Mouse (Mus musculus) ovary, postnatal 36 days (tissue): ENCODE measurements around the gene Klk1b5.
A peak's percentile ranks its signal among the peaks of the same experiment; 100 is the strongest.
"Not testable (repeated sequence)": the region's sequence is repeated elsewhere in the genome, so short reads cannot be mapped to it uniquely, and the experiment has no call there.

Source experiments
- DNase-seq: peaks from one replicate; pipeline ENCODE4 v3.0.0; 2022; ENCODE audit warnings: low spot score, mixed read lengths

The Klk1b5 gene

DNA sequence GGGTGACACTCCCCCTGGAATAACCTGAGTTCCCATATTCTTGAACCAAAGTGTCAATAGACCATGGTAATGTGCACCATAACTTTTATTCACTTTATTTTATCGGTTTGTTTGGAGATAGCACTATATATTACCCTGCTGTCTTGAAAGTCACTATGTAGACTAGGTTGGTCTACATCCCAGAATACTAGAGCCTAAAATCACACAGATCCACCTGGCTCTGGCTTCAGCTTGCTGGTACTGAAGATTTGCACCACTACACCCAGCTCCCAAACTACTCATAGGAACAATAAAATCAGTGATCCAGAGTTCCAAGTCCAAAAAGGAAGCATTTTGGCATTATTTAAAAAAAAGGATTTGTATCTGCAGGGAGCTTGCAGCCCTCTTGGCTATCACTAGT lies at the start of gene Klk1b5:
Gene Klk1b5, plus strand, starts transcription at position 301 of the 400 bp plus-strand sequence.
- DNase-seq = no peak

DNA sequence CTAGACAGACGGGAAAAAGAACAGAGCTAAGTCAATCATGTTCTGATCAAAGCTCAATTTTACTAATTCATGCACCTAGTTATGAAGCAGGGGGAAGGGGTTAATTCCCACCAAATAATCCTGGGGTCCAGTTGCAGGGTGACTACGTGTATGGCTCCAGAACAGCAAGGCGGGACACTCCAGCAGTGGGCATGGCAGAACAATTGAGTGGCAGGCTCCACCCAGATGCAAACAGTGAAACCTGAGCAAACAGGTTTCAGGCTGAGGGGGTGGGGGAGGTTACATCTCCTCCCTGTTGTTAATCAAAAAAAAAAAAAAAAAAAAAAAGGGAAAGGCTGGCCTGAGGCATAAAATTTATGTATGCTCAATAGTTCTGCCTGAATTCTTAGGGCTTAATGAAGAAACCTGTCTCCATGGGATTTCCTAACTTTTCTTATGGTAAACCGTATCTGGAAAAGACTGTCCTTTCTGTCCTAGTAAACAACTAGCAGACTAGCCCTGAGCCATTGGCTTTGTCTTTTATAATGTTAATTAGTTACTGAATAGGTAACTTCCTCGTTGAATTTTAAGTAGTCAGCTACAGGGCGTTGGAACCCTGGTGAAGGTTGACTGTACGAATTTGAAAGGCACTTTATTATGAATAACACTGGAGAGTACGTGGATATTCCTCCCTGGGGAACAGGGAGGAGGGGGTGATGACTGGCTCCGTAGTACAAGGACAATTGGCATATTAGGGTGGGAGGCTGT lies 36.3 kb upstream of the Klk1b5 start:
- no peak for DNase-seq

DNA sequence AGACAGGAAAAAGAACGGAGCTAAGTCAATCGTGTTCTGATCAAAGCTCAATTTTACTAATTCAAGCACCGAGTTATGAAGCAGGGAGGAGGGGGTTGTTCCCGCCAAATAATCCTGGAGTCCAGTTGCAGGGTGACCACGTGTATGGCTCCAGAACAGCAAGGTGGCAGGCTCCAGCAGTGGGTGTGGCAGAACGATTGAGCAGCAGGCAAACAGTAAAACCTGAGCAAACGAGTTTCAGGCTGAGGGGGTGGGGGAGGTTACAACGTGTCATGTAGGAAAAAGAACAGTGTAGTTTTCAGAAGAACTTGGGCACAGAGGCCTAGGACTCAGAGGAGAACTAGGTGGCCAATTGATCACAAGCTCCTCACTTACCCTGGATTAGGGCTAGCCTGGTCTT lies 29.2 kb upstream of the Klk1b5 start:
- not testable (repeated sequence) for DNase-seq

DNA sequence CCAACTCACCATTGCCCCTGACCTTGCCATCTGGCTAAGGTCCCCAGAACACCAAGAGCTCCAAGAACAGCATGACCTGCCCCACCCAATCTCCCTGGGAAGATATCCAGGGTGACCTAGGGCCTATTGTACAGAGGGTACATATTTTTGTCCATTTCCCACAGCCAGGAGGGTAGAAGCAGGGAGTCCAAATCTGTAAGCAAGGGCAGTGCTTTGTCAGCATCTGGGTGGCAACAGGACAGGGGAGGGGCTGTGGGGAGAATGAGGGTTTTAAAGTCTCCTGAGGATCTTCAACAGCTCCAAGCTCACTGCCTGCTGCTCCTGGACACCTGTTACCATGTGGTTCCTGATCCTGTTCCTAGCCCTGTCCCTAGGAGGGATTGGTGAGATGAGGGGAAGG lies 27.8 kb upstream of the Klk1b5 start, which contains the start of gene Klk1b24:
Gene Klk1b24, plus strand, starts transcription at position 301 of the 400 bp plus-strand sequence.
- DNase-seq = not testable (repeated sequence)

DNA sequence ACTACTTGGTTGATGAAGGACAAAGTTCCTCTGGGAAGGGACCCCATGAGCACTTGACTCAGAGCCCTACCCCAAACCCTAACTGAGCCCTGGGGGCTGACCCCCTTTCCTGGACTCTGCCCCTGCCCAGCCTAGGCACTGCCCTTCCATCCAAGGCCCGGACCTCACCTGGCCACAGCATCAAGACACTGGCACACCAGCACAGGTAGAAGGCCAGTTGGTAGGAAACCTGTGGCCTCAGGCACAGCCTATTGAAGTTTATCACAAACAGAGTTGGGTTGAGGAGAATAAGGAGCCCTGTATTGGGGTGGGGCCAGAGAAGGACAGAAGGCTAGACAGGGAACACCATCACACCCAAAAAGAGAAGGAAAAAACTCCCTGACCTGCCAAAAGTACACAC lies 22.3 kb upstream of the Klk1b5 start:
- not testable (repeated sequence) for DNase-seq

DNA sequence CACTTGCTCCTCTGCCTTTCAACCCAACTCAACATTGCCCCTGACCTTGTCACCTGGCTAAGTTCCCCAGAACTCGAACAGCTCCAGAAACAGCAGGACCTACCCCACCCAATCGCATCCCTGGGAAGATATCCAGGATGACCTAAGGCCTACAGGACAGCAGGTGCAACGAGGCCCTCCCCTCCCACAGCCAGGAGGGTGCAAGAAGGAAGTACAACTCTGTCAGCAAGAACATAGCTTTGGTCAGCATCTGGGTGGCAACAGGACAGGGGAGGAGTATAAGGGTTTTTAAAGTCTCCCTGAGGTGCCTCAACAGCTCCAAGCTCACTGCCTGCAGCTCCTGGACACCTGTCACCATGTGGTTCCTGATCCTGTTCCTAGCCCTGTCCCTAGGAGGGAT lies 17.9 kb upstream of the Klk1b5 start, which contains the start of gene Klk1b3:
Gene Klk1b3, plus strand, starts transcription at position 301 of the 400 bp plus-strand sequence.
- no peak for DNase-seq

DNA sequence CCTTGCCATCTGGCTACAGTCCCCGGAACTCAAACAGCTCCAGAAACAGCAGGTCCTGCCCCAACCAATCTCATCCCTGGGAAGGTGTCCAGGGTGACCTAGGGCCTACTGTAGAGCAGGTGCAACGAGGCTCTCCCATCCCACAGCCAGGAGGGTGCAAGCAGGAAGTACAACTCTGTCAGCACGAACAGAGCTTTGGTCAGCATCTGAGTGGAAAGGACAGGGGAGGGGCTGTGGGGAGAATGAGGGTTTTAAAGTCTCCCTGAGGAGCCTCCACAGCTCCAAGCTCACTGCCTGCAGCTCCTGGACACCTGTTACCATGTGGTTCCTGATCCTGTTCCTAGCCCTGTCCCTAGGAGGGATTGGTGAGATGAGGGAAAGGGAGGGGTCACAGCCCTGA lies 8.6 kb upstream of the Klk1b5 start, which contains the start of gene Klk1b4:
Gene Klk1b4, plus strand, starts transcription at position 301 of the 400 bp plus-strand sequence.
- DNase-seq = not testable (repeated sequence)

DNA sequence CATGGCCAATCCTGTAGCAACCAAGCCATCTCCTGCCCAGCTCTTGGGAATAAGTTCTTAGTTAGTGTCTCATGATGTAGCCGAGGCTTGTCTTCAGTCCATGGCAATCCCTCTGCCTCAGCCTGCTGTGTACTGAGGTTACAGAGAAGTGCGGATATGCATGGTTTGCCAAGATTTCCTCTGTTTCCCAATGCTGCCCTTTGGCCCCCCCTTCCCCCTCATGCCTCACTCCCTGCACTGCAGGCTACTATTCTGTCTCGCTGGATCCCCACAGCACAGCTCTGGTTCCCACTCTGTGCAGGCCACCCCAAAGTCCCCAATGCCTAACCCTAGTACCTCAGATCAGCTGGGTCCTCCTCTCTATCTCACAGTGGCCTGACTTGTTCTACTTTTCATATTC lies 7.4 kb upstream of the Klk1b5 start:
- no peak for DNase-seq

DNA sequence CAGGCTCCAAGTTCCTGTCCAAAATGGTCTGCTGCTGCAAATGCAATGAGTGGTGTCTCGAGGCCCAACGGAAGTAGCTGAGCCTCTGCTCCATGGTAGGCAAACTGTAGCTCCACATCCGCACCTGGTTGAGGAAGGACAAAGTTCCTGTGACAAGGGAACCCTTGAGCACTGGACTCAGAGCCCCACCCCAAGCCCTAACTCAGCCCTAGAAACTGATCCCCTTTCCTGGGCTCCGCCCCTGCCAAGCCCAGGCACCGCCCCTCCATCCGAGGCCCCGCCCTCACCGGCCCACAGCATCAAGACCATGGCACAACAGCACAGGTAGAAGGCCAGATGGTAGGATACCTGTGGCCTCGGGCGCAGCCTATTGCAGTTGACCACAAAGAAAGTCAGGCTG lies 5.9 kb downstream of the Klk1b5 start:
- DNase-seq = not testable (repeated sequence)

DNA sequence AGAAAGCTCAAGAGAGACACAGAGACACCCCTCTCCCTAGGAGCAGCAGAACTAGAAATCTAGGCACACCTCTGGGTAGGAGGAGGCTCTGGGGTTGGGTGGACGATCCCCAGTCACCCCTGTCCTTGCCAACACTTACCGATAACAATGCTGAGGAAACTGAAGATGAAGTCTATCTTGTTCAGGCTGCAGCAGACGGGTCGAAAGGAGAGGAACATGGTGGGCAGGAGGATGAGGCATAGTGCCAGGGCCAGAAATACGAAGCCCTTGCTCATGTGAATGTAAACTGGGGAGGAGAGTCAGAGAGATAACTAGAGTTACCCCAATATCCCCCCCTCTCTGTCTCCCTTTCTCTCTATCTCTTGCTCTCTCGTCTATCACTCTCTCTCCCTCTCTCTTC lies 6.6 kb downstream of the Klk1b5 start:
- not testable (repeated sequence) for DNase-seq

DNA sequence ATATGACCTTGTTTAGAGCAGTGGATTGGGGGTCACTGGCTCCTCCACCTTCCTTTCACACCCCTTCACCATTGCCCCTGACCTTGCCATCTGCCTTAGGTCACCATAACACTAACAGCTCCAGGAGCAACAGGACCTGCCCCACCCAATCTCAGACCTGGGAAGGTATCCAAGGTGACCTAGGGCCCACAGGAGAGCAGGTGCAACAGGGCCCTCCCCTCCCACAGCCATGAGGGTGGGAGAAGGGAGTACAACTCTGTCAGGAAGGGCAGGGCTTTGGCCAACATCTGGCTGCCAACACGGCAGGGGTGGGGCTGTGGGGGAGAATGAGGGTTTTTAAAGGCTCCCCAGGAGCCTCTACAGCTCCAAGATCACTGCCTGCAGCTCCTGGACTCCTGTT lies 9.3 kb downstream of the Klk1b5 start, which contains the start of gene Klk1:
Gene Klk1, plus strand, starts transcription at position 285 of the 400 bp plus-strand sequence.
- DNase-seq = no peak

DNA sequence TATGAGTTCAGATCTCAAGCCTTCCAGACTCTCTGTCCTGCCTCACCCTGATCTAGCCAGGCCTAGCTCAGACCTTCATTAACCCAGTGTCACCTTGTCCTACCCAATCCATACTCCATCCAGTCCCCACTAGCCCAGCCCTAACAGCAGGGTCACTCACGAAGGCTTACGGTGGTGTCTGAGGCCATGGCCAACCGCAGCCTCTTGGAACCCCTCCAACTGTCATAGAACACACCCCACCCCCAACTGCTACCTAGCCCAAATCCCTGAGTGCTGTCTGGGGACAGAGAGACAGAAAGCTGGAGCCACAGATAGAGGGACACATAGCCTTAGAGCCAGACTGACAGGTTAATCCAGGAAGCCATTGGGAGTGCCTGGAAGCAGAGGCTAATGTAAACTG lies 20.2 kb downstream of the Klk1b5 start, which contains the start of gene Gm36864:
Gene Gm36864, plus strand, starts transcription at position 269 of the 400 bp plus-strand sequence.
- DNase-seq = no peak

DNA sequence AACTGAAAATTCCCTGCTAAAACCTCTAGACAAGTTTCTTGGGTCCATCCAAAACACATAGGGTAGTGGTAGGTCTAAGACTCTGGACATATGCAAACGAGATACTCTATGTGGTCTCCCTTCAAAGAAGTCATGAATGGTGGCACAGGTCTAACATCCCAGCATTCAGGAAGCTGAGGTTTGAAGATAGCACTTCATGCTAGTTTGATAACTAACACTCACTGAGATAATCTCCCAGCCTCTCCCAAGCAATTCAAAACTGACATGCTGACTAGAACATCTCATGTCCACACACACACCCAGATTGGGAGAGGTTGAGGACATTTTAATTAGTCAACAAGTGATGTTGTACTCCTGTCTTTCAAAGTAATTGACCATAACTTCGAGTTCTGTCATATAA lies 24.2 kb downstream of the Klk1b5 start:
- DNase-seq = no peak

DNA sequence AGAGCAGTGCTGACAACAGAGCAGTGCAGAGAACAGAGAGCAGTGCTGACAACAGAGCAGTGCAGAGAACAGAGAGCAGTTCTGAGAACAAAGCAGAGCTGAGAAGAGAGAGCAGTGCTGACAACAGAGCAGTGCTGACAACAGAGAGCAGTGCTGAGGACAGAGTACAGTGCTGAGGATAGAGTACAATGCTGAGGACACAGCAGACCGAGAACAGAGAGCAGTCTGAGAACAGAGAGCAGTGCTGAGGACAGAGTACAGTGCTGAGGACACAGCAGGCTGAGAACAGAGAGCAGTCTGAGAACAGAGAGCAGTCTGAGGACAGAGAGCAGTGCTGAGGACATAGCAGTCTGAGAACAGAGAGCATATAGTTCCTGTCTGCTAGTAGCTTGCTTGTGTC lies 25.0 kb downstream of the Klk1b5 start:
- DNase-seq = no peak

DNA sequence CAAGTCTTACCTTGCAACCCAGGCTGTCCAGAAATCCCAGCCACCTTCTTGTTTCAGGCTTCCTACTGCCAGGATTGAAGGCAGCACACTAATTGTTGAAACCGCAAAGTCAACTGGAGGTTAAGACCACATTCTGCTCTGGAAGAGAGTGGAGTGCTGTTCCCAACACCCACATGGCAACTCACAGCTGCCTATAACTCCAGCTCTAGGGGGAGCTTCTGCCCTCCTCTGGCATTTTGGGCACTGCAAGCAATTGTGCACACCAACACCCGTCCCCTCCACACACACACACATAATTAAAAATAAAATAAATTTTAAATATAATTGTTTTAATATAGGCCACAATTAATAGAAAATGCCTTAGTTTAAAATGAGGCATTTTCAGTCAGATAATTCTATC lies 25.4 kb downstream of the Klk1b5 start:
- no peak for DNase-seq

DNA sequence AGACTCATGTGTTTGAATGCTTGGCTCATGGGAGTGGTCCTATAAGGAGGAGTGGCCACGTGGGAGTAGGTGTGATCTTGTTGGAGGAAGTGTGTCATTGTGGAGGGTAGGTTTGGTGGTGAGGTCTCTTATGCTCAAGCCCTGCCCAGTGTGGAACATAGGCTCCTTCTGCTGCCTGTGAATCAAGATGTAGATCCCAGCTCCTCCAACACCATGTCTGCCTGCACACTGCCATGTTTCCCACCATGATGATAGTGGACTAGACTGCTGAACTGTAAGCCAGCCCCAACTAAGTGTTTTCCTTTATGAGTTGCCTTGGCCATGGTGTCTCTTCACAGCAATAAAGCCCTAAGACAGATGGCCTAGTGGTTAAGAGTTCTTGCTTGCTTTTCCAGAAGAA lies 28.3 kb downstream of the Klk1b5 start:
- DNase-seq = no peak

DNA sequence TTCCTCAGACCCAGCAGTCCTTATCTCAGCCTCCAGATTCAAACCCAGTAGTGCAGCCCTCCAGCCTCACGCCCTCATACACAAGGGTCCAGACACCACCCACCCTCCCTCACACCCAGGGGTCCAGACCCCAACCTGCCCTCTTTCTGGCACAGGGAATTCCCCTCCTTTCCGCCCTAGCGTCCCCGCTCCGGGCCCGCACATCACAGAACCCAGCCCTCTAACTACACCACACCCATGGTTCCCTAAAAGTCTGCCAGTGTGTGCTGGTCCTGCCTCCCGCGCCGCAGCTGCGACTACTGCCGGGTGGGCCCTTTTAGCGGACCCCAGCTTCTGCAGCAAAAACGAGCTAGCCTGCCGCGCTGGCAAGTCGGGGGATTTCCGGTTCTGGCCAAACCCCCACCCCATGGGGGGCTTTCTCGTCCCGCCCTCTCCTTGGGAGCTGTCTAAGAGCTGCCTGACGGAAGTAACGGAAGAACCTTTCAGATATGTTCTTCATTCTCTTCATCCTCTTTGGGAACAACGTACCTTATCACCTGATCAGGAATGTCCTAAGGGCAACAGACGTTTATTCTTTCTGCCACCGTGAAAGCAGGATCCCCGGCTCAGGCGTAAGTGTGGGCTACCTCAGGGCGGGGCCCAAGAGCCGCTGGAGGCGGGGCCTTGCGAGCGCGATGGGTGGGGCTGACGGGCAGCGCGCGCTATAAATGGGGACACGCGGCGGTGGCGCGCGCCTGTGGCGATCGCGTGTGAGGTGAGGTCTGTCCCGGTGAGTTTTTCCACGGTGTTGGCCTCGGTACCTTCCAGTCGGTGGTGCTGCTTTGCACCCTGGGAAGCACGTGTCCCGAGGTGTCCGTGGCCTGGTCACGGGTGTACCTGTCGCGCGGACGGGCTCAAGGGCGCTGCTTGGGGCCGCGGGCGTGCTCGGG lies 30.6 kb downstream of the Klk1b5 start, which contains the start of the genes 1700028J19Rik and 2410002F23Rik:
Gene 1700028J19Rik, minus strand, starts transcription at position 641 of the 929 bp plus-strand sequence.
Gene 2410002F23Rik, plus strand, starts transcription at position 668 of the 929 bp plus-strand sequence.
- DNase-seq = peak; percentile 91

DNA sequence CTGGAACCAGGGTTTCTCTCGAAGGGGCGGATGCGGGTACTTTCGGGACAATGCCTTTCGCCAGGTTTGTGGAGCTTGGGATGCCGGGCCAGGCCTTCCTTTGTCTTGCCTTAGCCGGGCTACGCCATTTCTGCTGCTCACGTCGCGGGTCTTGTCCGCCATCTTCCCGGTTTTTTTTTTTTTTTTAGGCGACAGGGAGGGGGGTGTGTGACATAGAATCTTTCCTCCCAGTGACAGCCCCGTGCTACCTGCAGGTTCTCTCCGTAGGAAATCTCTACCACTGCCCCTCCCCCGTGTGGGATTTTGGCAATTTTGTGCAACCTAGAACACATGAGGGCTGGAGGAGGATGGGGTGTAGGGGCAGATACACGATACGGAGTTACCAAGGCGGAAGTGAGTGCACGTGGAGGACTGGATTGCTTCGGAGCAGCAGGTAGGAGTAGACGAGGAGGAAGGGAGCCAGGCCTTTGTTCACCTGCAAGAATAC lies 31.3 kb downstream of the Klk1b5 start:
- DNase-seq = no peak

DNA sequence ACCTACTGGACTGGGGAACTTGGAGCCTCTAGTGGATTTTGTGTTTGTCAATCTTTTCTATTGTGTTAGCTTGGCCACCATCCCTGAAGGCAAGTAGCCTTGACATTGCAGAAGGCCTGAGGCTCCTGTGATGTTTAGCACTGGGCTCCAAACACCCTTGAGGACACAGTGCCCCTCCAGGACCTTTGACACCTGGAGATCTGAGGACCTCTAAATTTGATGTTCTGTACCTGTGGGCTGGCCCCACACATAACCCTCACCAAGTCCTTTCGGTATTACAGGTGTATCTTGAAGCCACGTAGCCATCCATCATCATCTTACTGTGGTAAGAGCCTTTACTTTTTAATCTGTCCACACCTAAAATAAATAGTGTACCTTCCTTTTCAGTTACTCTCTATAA lies 32.2 kb downstream of the Klk1b5 start:
- no peak for DNase-seq

DNA sequence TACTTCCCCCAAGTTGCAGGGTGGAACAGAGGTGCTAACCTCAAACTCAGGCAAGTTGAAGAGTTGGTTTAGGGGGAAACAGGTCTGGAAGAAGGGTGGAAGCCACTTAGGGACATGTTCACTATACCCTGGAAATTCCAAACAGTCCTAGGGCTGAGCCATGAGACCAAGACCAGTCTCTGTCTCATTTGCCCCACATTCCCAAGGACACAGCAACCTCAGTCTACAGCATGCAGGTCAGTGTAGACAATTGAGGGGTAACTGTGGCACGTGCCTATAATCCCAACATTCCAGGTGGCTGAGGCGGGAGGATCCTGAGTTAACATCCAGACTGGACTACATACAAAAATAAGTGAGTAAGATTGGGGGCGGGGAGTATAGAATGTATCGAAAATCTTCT lies 33.5 kb downstream of the Klk1b5 start:
- DNase-seq = no peak

DNA sequence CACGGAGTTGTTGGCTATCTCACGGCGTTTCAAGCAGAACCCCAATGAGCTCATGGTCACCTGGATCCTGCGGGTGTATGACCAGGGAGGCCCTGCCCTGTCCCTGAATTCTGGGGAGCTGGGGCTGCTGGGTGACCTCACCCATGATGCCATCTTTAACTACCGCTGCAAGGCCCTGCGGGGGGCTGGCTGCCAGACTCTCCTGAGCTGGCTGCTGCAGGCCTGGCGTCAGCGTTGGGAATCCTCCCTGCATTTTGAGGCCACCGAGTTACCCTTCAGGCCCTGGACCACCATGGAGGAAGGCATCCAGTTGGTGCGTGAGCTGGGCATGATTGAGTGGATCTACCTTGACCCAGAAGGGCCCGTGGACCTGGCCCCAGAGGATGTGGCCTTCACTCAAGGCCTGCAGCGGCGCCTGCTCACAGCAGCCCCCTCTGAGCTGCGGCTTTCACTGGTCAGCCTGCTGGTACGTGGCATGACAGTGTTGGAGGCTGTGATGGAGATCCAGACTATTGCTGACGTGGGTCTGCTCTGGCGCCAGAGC lies 35.1 kb downstream of the Klk1b5 start:
- DNase-seq = peak; percentile 26
